Mouse (Mus musculus) CH12.LX (cell line): ENCODE measurements around the gene Sfxn3.

ENCODE experiments used
- CTCF ChIP-seq, 2 experiments: IDR thresholded peaks in 1 of 2; conservative IDR thresholded peaks in 1 of 2; 2 replicates each; pipeline ENCODE4 v1.5.1; 2011 to 2012; ENCODE audit warnings: low read depth in 2 of 2, low read length in 2 of 2, improper control_type of control experiment in 1 of 2, inconsistent platforms in 1 of 2, mild to moderate bottlenecking in 1 of 2, moderate library complexity in 1 of 2
- ETS1 ChIP-seq: conservative IDR thresholded peaks from 2 replicates; pipeline ENCODE4 v1.6.1; 2012; ENCODE audit warnings: low read depth, mild to moderate bottlenecking, inconsistent platforms, low read length, improper control_type of control experiment, moderate library complexity
- HCFC1 ChIP-seq: IDR thresholded peaks from 2 replicates; pipeline ENCODE4 v1.6.1; 2012; ENCODE audit warnings: low read depth, mild to moderate bottlenecking, inconsistent platforms, low read length, improper control_type of control experiment
- IRF4 ChIP-seq: IDR thresholded peaks from 2 replicates; pipeline ENCODE4 v1.6.1; 2014; ENCODE audit warnings: low read depth, mild to moderate bottlenecking, inconsistent platforms, low read length, improper control_type of control experiment
- JUN ChIP-seq: IDR thresholded peaks from 2 replicates; pipeline ENCODE4 v1.6.1; 2011; ENCODE audit warnings: low read depth, mild to moderate bottlenecking, low read length, improper control_type of control experiment, moderate library complexity; ENCODE audit not compliant: insufficient read depth
- MAZ ChIP-seq: IDR thresholded peaks from 2 replicates; pipeline ENCODE4 v1.6.1; 2012; ENCODE audit warnings: low read depth, mild to moderate bottlenecking, inconsistent platforms, low read length, improper control_type of control experiment, moderate library complexity
- NELFE ChIP-seq: IDR thresholded peaks from 2 replicates; pipeline ENCODE4 v1.6.1; 2011; ENCODE audit warnings: low read depth, low read length, improper control_type of control experiment
- POLR2A ChIP-seq: IDR thresholded peaks from 2 replicates; pipeline ENCODE4 v1.6.1; 2011; ENCODE audit warnings: low read depth, mild to moderate bottlenecking, improper control_type of control experiment, low read length
- RAD21 ChIP-seq: IDR thresholded peaks from 2 replicates; pipeline ENCODE4 v1.6.1; 2011; ENCODE audit warnings: low read depth, mild to moderate bottlenecking, low read length, improper control_type of control experiment, moderate library complexity
- UBTF ChIP-seq: IDR thresholded peaks from 2 replicates; pipeline ENCODE4 v1.6.1; 2012; ENCODE audit warnings: low read depth, mild to moderate bottlenecking, inconsistent platforms, low read length, improper control_type of control experiment, moderate library complexity

- TF ChIP-seq POLR2A (no peak), ETS1 (no peak), RAD21 (no peak), HCFC1 (no peak), CTCF (conservative IDR thresholded peaks at IDR 0.05 in 1 of 2, IDR thresholded peaks at IDR 0.05 in 1 of 2; ENCODE audit: low read depth in 2 of 2, low read length in 2 of 2) (no peak), NELFE (no peak), JUN (no peak), IRF4 (no peak), MAZ (no peak), UBTF (no peak)
Measured at GRCm38 (mm10) chr19:45067170-45067569, 19.9 kb downstream of the Sfxn3 start.
